Mouse (Mus musculus) small intestine, adult 2 months (tissue): Measurements from ENCODE around the gene Inpp5k. TPM values are rescaled to one million over a fixed set of nuclear protein-coding genes. Genes with fewer than 3 reads are reported as not detected.

Experiments
- H3K27ac ChIP-seq: fragments of 200-500 bp; 2 replicates; pipeline ENCODE4 v1.5.1; 2012; ENCODE audit warnings: low read depth, low read length, control low read depth, inconsistent platforms; ENCODE audit not compliant: insufficient read depth
- H3K27me3 ChIP-seq: fragments of 200-500 bp; 2 replicates; pipeline ENCODE4 v1.6.1; 2012; ENCODE audit warnings: mild to moderate bottlenecking, moderate library complexity, low read length, inconsistent platforms; ENCODE audit not compliant: control insufficient read depth, insufficient read depth
- H3K36me3 ChIP-seq: fragments of 200-500 bp; 2 replicates; pipeline ENCODE4 v1.6.1; 2012; ENCODE audit warnings: mild to moderate bottlenecking, low read length, control low read depth, inconsistent platforms; ENCODE audit not compliant: control insufficient read depth, insufficient read depth
- H3K4me1 ChIP-seq: fragments of 200-500 bp; 2 replicates; pipeline ENCODE4 v1.6.1; 2012; ENCODE audit warnings: low read length, inconsistent platforms, mixed read lengths; ENCODE audit not compliant: control insufficient read depth, insufficient read depth, insufficient read length
- H3K4me3 ChIP-seq: fragments of 200-500 bp; 2 replicates; pipeline ENCODE4 v1.5.1; 2012; ENCODE audit warnings: low read depth, mild to moderate bottlenecking, control low read depth, inconsistent platforms, low read length, moderate library complexity
- CTCF ChIP-seq: fragments of 200-500 bp; IDR thresholded peaks from 2 replicates; pipeline ENCODE4 v1.5.1; 2012; ENCODE audit warnings: low read depth, mild to moderate bottlenecking, control low read depth, inconsistent platforms, low read length, moderate library complexity, mixed read lengths; ENCODE audit not compliant: insufficient replicate concordance, insufficient read length; ENCODE audit errors: extremely low read depth
- POLR2A ChIP-seq: fragments of 200-500 bp; IDR thresholded peaks from 2 replicates; pipeline ENCODE4 v1.6.1; 2012; ENCODE audit warnings: low read depth, mild to moderate bottlenecking, control low read depth, inconsistent platforms, low read length, moderate library complexity
- WGBS: fragments of 180-500 bp; shearing (Covaris S2); methylation state at CpG from one replicate; pipeline ENCODE4 v1.1.7; 2018; 5-methylcytosine and 5-hydroxymethylcytosine counted together
- polyA plus RNA-seq: library from polyadenylated mRNA; depleted of rRNA; stranded (reverse); fragments of >200 nt; gene quantifications from 2 replicates; pipeline ENCODE4 v1.2.3, GENCODE M21; 2012

Inpp5k gene
- polyA plus RNA-seq, 1 experiment = 35.3 TPM

DNA sequence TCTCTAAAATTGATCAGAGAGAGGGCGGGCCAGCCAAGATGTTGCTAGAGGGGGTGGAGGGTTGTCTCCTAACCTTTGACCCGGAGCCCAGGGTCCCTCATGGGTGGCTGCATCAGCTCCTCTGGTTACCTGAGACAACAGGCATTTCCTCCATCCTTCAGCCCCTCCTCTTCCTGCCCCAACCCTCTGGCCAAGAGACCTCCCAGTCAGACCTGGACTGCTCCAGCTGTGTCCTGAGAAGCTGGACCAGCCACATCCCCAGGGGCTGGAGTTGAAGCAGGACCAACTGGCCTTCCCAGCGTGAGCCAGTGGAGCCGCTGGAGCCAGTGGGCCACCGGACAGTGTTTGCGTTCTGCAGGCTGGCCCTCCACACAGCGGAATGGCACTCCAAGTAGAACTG, 19.5 kb downstream of the Inpp5k start, which contains the start of gene Myo1c:
TSS of gene Myo1c (plus strand) at position 194 of the 400 bp plus-strand sequence.
- Histone ChIP-seq H3K36me3 (peaks cover 5% of the 10 kb centered on the region; the same call in 1 of the 2 replicates), H3K27ac (peak within 1 kb of the TSS; percentile 46), H3K4me3 (peak within 1 kb of the TSS; percentile 71), H3K4me1 (peaks cover 30% of the 10 kb centered on the region), H3K27me3 (no peaks in the 10 kb centered on the region)
- TF ChIP-seq CTCF (0 out of 2 replicates have a peak, but pooled peaks have one; percentile 4), POLR2A (no peak)
- 86% methylated on average over 7 of the region's 7 CpGs for WGBS

DNA sequence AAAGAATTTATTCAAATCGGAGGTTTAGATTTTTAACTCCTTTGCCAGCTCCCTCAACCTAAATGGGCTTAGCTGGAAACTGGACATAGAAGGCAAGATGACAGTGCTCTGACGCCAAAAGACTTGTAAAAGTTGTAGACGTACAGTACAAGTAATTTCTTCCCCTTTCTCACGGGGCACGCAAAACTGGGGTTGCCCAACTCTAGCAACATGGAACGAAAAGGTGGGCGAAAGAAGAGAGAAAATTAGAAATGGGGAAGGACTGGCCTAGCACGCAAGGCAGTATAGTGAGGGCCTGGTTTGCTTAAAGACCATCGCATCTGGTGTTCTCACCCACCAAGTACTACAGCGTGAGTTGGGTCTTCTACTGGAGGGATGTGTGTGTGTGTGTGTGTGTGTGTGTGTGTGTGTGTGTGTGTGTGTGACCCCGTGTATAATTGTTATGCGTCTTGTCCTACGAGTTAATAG, 20.2 kb downstream of the Inpp5k start:
- Histone ChIP-seq H3K36me3 (peaks cover 3% of the 10 kb centered on the region; the same call in 1 of the 2 replicates), H3K4me3 (peak overlapping the region; percentile 71), H3K4me1 (peaks cover 31% of the 10 kb centered on the region), H3K27ac (peak overlapping the region; percentile 46), H3K27me3 (no peaks in the 10 kb centered on the region)
- TF ChIP-seq POLR2A (no peak), CTCF (no peak)
- WGBS = 44% methylated on average over 13 of the region's 13 CpGs

DNA sequence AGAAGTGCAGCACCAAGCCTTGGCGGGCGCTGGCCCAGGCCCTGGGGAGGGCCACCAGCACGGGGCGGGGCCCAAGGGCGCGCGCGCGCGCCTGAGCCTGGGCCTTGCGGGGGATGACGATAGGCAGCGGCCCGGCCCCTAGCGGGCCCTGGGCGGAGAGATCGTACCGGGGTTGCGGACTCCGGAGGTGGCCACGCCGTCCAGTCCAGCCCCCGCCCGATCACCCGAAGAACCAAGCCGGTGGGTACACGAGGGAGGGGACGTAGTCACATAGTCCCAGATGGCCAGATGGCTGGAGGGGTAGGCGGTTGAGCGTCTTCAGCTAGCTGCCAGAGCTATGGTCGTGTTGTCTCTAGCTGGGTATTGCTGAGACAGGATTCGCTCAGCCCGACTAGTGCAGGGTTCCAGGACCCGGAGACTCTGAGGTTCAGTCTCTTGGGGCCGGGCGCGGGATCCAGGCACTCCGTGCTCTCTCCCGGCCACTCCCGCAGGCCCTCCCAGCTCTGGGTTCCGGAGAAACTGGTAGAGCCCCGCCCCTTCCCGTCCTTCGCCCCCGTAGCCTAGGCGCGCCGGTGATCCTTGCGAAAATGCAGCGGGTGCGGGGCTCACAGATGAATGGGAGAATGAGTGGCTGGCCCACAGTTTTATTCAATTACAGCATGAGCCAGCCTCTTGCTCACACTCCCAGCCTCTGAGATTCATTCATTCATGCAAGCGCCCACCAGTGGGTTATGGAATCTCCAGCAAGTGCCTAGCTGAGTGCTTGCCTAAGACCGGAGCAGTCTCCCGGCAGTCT, 20.8 kb downstream of the Inpp5k start:
- H3K27ac ChIP-seq = peak overlapping the region; percentile 90
- peaks cover 33% of the 10 kb centered on the region for H3K4me1 ChIP-seq
- H3K36me3 ChIP-seq = peaks cover 3% of the 10 kb centered on the region; the same call in 1 of the 2 replicates
- under 1% methylated on average over 54 of the region's 54 CpGs for WGBS
- H3K27me3 ChIP-seq = no peaks in the 10 kb centered on the region
- H3K4me3 ChIP-seq = peak overlapping the region; percentile 71
- peak; percentile 14; the same call in 1 of the 2 replicates for TF ChIP-seq POLR2A
- TF ChIP-seq CTCF = no peak

DNA sequence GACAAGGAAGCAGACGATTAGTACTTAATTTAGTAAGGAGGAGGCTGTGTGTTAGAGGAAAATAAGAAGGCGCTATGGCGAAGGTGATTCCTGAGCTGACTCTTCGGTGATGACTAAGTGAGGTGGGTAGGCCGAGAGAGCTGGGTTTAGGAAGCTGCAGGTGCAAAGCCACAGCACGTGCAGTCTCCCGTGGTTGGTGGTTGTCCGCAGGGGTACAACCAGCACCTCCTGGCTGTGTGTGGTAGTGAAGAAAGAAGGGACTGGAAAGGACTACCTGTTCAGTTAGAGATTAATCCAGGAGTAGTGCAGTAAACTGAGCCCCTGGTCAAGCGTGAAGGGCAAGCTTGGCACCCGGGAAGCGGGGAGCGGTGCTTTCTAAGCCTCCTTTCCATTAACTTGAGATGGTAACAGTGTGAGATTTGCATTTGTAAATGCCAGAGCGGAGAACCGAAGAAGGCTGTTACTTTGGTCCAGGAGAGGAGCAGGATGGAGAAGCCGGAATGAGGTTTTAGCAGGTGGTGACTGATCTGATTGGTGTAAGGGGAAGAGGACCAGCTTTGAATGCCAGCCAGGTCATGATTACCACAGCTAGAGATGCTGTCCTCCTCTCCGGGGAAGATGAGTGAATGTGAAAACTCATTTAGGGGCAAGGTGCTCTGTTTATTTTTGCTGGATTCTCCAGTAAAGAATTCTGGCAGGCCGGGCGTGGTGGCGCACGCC, 21.6 kb downstream of the Inpp5k start:
- Histone ChIP-seq H3K36me3 (peaks cover 3% of the 10 kb centered on the region; the same call in 1 of the 2 replicates), H3K4me1 (peaks cover 40% of the 10 kb centered on the region), H3K27ac (peak overlapping the region; percentile 90), H3K4me3 (peak overlapping the region; percentile 71), H3K27me3 (no peaks in the 10 kb centered on the region)
- TF ChIP-seq CTCF = no peak
- 31% methylated on average over 20 of the region's 20 CpGs for WGBS

DNA sequence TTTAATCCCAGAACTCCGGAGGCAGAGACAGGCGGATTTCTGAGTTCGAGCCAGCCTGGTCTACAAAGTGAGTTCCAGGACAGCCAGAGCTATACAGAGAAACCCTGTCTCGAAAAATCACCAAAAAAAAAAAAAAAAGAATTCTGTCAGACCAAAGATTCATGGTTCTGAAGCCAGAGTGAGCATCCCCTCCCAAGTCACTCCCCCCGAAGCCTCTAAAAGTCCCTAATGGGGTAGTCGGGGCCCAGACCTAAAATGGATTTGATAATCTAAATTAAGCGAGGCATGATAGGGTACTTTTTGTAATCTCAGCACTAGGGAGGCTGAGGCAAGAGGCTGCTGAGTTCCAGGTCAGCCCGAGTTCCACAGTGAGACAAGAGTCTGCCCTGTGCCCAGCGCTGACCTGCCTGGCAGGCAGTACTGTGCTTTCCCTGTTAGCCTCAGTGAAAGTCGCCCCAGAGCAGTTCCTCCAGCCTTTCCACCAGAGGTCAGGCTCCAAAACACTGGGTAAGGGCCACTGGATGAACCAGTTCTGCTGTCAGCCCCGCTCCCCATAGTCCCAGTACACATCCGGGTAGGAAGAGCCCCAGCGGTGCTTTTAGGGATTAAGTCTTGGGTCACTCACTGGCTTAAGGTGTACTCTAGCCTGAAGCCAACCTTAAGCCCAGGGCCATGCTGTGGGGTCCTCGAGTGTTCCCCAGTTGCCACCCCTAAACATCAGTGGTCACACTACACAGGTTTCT, 22.3 kb downstream of the Inpp5k start:
- Histone ChIP-seq H3K27me3 (no peaks in the 10 kb centered on the region), H3K4me3 (peak overlapping the region; percentile 71), H3K27ac (peak overlapping the region; percentile 90), H3K4me1 (peaks cover 40% of the 10 kb centered on the region), H3K36me3 (0 out of 2 replicates have a peak, but pooled peaks cover 2% of the 10 kb centered on the region)
- WGBS = 40% methylated on average over 14 of the region's 14 CpGs
- TF ChIP-seq POLR2A = no peak
- no peak for TF ChIP-seq CTCF

DNA sequence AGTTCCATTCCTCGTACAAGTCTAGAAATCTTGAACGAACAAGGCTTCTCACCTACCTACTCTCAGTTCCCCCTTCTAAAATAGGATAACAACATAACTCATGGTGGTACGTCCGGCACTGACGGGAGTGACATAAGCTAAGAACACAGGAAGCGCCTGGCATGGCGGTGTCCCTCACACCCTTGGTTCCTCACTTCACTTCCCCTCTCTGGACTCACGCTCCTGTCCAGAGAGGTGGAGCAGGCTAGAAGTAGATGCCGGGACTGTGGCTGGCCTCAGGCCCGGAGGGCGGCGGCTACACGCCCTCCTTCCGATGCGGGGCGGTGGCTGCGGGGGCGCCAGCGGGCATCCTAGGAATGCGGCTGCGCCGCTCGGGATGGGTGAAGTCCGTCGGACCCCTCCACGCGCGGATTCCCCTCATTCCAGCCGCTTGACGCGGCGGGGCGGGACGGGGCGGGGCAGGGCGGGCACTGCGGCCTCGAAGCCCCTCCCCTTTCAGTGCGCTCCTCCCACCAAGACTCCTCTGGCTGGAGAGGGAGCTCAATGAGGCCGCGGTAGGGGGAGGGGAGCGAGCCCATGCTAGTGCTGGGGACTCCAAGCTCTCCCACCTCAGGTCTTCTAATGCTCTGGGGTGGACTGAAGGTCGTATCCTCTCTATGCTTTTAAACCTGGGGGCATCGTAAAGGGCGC, 23.1 kb downstream of the Inpp5k start:
- H3K27me3 ChIP-seq = no peaks in the 10 kb centered on the region
- H3K4me1 ChIP-seq = peaks cover 40% of the 10 kb centered on the region
- H3K4me3 ChIP-seq = peak overlapping the region; percentile 68
- under 1% methylated on average over 45 of the region's 45 CpGs for WGBS
- H3K27ac ChIP-seq = peak overlapping the region; percentile 87
- H3K36me3 ChIP-seq = peaks cover 6% of the 10 kb centered on the region; the same call in 1 of the 2 replicates
- TF ChIP-seq POLR2A = no peak; the same call in 1 of the 2 replicates
- TF ChIP-seq CTCF = no peak
